Mouse (Mus musculus) lung, postnatal 14 days (tissue): Measurements from ENCODE around the gene Slc27a3.

Source experiments
- DNase-seq: peaks from one replicate; pipeline ENCODE4 v3.0.0; 2021

Slc27a3 gene

GRCm38 (mm10) chr3:90389511-90390490 lies at the start of gene Slc27a3:
Slc27a3 (minus strand) TSS chr3:90389938.
- peak; percentile 66 for DNase-seq

- no peak for DNase-seq
Observed at GRCm38 (mm10) chr3:90437131-90437530, 47.4 kb upstream of the Slc27a3 start.

GRCm38 (mm10) chr3:90434073-90434730 lies 44.5 kb upstream of the Slc27a3 start:
- DNase-seq, result peak; percentile 73

GRCm38 (mm10) chr3:90433381-90434020 lies 43.8 kb upstream of the Slc27a3 start, which contains the start of gene Ints3:
Ints3 (minus strand) TSS chr3:90433622.
- DNase-seq, result peak; percentile 100

GRCm38 (mm10) chr3:90432811-90433219 lies 43.1 kb upstream of the Slc27a3 start:
- peak; percentile 44 for DNase-seq

GRCm38 (mm10) chr3:90432348-90432747 lies 42.6 kb upstream of the Slc27a3 start:
- no peak for DNase-seq

- no peak for DNase-seq
Observed at GRCm38 (mm10) chr3:90429576-90429975, 39.8 kb upstream of the Slc27a3 start.

GRCm38 (mm10) chr3:90428186-90428585 lies 38.4 kb upstream of the Slc27a3 start:
- no peak for DNase-seq

GRCm38 (mm10) chr3:90427574-90427973 lies 37.8 kb upstream of the Slc27a3 start:
- DNase-seq, result no peak

GRCm38 (mm10) chr3:90425499-90425898 lies 35.8 kb upstream of the Slc27a3 start:
- no peak for DNase-seq

GRCm38 (mm10) chr3:90423549-90423948 lies 33.8 kb upstream of the Slc27a3 start:
- DNase-seq, result no peak

- DNase-seq, result no peak
Observed at GRCm38 (mm10) chr3:90420696-90421095, 31.0 kb upstream of the Slc27a3 start.

- no peak for DNase-seq
Observed at GRCm38 (mm10) chr3:90413011-90413396, 23.3 kb upstream of the Slc27a3 start.

- DNase-seq, result peak; percentile 85
Observed at GRCm38 (mm10) chr3:90412312-90413010, 22.7 kb upstream of the Slc27a3 start.

GRCm38 (mm10) chr3:90408721-90409120 lies 19.0 kb upstream of the Slc27a3 start:
- no peak for DNase-seq

GRCm38 (mm10) chr3:90406414-90406813 lies 16.7 kb upstream of the Slc27a3 start:
- DNase-seq, result no peak

- DNase-seq, result no peak
Observed at GRCm38 (mm10) chr3:90404609-90405008, 14.9 kb upstream of the Slc27a3 start.

GRCm38 (mm10) chr3:90404121-90404520 lies 14.4 kb upstream of the Slc27a3 start:
- no peak for DNase-seq

GRCm38 (mm10) chr3:90400993-90401392 lies 11.3 kb upstream of the Slc27a3 start:
- DNase-seq, result no peak

- no peak for DNase-seq
Observed at GRCm38 (mm10) chr3:90395629-90396028, 5.9 kb upstream of the Slc27a3 start.

- DNase-seq, result no peak
Observed at GRCm38 (mm10) chr3:90392661-90393060, 2.9 kb upstream of the Slc27a3 start.

- no peak for DNase-seq
Observed at GRCm38 (mm10) chr3:90391941-90392340, 2.2 kb upstream of the Slc27a3 start.

- DNase-seq, result no peak
Observed at GRCm38 (mm10) chr3:90391004-90391403, 1.3 kb upstream of the Slc27a3 start.
